Mouse (Mus musculus) heart, postnatal 0 days (tissue): Measurements from ENCODE around the gene Ngef.
A peak's percentile ranks its signal among the peaks of the same experiment; 100 is the strongest.

Experiments
- CTCF ChIP-seq: IDR thresholded peaks from 2 replicates; pipeline ENCODE4 v1.5.1; 2016; ENCODE audit warnings: antibody characterized with exemption, control low read depth, low read depth
- EP300 ChIP-seq: IDR thresholded peaks from 2 replicates; pipeline ENCODE4 v1.6.1; 2016; ENCODE audit warnings: antibody characterized with exemption, low read depth

GRCm38 (mm10) chr1:87541614-87542013 lies 32.1 kb downstream of the Ngef start:
- TF ChIP-seq EP300 (no peak), CTCF (peak; percentile 35)
